Mouse (Mus musculus): ENCODE measurements at regions not wholly inside any gene's neighbourhood (a gene's known extent, or its start where the extent isn't known, plus 50 kb on each side); places are given as distances from the start of the nearest gene placed in this dataset.

- no peak for DNase-seq
These were observed 290.3 kb upstream of the Nt5c1b start for GRCm38 (mm10) chr12:10079482-10079881.

GRCm38 (mm10) chr12:10112874-10113453, 256.8 kb upstream of the Nt5c1b start:
- no peak for DNase-seq

- DNase-seq = no peak
These were observed 247.7 kb upstream of the Nt5c1b start for GRCm38 (mm10) chr12:10122102-10122501.

- DNase-seq = no peak
These were observed 241.7 kb upstream of the Nt5c1b start for GRCm38 (mm10) chr12:10127995-10128573.

GRCm38 (mm10) chr12:10134141-10134540, 235.6 kb upstream of the Nt5c1b start:
- DNase-seq = no peak

- no peak for DNase-seq
These were observed 233.9 kb upstream of the Nt5c1b start for GRCm38 (mm10) chr12:10135915-10136314.

- DNase-seq = no peak
These were observed 229.6 kb upstream of the Nt5c1b start for GRCm38 (mm10) chr12:10140131-10140530.

GRCm38 (mm10) chr12:10160837-10161236, 208.9 kb upstream of the Nt5c1b start:
- no peak for DNase-seq

- no peak for DNase-seq
These were observed 201.7 kb upstream of the Nt5c1b start for GRCm38 (mm10) chr12:10168042-10168441.

- DNase-seq = no peak
These were observed 201.2 kb upstream of the Nt5c1b start for GRCm38 (mm10) chr12:10168581-10168980.

GRCm38 (mm10) chr12:10178718-10179117, 191.1 kb upstream of the Nt5c1b start:
- no peak for DNase-seq

GRCm38 (mm10) chr12:10179147-10179814, 190.5 kb upstream of the Nt5c1b start:
- no peak for DNase-seq

GRCm38 (mm10) chr12:10179815-10180468, 189.8 kb upstream of the Nt5c1b start:
- DNase-seq = no peak

- DNase-seq = no peak
These were observed 187.2 kb upstream of the Nt5c1b start for GRCm38 (mm10) chr12:10182589-10182988.

GRCm38 (mm10) chr12:10186576-10186975, 183.2 kb upstream of the Nt5c1b start:
- DNase-seq = no peak

- DNase-seq = no peak
These were observed 180.0 kb upstream of the Nt5c1b start for GRCm38 (mm10) chr12:10189746-10190145.

- DNase-seq = no peak
These were observed 171.8 kb upstream of the Nt5c1b start for GRCm38 (mm10) chr12:10197906-10198460.

- no peak for DNase-seq
These were observed 159.9 kb upstream of the Nt5c1b start for GRCm38 (mm10) chr12:10209841-10210240.

GRCm38 (mm10) chr12:10222821-10223220, 147.0 kb upstream of the Nt5c1b start:
- no peak for DNase-seq

GRCm38 (mm10) chr12:10223832-10224231, 145.9 kb upstream of the Nt5c1b start:
- DNase-seq = peak; percentile 45

- DNase-seq = no peak
These were observed 138.6 kb upstream of the Nt5c1b start for GRCm38 (mm10) chr12:10231144-10231543.

- no peak for DNase-seq
These were observed 138.1 kb upstream of the Nt5c1b start for GRCm38 (mm10) chr12:10231683-10232082.

- no peak for DNase-seq
These were observed 121.7 kb upstream of the Nt5c1b start for GRCm38 (mm10) chr12:10248110-10248509.
